Mouse (Mus musculus): ENCODE data around the gene Rpl29.

Gene Rpl29

DNA sequence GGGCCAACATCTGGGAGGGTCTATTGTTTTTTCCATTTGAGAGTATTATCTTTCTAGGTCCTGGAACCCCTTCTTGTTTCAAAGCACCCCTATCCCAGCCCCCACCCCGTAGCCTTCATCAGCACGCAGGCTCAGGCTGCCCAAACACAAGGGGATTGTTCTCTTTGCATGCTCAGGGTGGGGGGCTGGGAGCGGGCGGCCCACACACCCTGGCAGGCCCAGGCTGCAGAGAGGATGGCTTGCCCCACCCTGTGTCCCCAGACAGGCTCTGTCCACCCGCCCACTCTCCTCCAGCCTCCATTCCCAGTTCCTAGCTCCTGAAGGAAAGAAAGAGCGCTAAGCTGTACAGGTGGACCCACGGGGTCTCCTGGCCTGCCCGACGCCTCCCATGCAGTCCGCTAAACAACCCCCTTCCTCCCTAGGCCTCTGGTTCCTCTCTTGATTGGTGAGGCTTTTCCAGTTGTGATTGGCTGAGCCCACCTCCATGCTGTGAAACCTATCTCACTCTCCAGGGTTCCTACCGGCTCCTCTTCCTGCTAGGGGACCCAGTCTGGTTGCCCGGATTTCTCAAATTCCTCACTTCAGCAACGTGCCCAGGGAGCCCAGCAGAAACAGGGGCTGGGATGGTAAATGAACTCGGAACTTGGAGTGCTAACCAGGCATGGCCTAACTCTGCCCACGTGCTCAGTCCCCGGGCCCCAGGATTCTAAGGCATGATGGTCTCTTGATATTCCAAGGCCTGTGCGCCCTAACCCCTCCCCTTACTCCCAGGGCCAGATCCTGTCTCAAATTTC, 25.8 kb downstream of the Rpl29 start:
- DNase-seq (ENCODE audit: low spot score): peak; percentile 60

DNA sequence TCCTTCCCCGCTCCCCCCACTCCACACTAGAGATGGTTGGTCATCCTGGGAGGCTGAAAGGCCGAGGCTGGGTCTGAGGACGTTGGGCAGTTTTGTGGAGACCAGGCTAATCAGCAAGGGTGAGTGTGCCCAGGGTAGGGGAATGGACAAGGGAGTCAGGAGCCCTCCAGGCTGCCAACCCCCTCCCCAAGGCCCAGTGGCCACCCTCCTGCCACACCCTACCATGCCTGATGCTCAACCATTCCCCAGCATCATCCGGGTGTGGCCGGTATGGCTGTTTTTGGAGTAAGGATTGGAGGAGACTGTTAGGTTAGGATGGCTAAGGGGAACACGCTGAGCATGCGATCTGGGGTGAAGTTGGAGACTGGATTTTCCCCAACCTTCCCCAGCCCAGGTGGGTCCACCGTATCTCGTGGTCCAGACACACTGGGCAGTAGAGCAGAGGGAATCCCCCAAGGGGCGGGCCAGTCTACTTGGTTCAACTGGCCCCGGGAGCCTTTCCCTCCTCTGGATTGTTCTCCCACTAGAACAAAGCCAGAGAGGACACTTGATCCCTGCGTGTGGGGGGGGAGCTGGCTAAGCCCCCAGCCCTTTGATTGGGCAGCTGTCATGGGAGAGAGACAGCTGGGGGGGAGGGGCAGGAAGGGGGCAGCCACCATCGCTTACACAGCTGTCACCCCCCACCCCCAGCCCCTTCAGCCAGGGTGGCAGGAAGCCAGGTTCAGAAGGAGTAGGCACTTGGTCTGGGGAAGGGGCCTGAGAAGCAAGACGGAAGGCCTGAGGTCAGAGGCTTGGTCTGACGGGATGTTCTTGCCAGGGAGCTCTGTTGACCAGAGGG, 27.3 kb downstream of the Rpl29 start:
- DNase-seq (ENCODE audit: low spot score): peak; percentile 80

DNA sequence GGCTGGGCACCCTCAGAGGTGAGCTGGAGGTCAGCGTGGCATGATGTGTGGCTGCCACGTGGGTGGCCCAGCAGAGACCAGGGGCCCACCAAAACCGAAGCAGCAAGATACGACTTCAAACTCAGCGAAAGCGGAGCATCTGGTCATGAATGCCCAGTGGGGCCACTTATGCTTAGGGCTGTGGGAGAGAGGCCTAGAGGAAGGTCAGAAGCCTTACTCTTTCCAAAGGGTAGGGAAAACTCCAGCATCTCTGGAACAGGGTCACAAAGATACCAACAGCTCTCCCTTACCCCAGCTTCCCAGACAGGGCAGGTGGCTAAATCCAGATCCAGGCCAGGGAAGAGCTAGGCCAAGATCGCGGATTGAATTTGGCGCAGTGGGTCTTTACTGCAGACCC, 27.9 kb downstream of the Rpl29 start:
- DNase-seq (ENCODE audit: low spot score): peak; percentile 76

DNA sequence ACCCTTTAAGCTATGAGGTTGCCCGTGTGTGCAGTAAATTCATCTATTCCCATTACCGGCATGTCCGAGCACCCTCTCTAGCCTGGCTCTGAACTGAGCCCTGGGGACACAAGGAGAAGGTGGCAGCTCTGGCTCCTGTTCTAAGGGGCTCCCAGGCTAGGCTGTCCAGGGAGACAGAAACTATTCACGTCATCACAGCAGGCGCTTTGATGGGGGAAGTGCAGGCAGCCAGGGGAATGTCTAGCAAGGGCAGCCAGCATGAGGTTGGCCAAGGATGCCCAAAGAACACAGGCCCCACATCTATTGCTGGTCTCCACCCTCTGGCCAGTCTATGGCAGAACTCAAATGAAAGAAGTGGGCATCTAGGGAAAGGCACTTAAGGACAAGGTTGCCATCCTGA, 28.7 kb downstream of the Rpl29 start:
- no peak for DNase-seq (ENCODE audit: low spot score)

DNA sequence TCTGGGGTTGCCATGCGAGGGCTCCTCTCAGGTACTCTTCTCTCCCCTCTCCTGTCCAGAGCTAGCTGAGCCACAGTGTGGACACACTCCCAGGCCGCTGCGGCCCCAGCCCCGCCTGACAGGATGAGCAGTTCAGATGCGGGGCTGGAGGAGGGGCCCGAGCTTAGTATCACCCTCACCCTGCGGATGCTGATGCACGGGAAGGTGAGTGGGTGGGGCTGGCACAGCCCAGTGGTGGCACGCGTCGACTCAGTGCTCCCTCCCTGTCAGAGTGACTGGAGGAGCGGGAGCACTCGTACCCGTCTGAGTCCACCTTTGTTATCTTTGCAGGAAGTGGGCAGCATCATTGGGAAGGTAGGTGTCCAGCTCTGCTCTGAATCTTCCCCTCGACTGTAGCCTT, 30.7 kb downstream of the Rpl29 start:
- no peak for DNase-seq (ENCODE audit: low spot score)

DNA sequence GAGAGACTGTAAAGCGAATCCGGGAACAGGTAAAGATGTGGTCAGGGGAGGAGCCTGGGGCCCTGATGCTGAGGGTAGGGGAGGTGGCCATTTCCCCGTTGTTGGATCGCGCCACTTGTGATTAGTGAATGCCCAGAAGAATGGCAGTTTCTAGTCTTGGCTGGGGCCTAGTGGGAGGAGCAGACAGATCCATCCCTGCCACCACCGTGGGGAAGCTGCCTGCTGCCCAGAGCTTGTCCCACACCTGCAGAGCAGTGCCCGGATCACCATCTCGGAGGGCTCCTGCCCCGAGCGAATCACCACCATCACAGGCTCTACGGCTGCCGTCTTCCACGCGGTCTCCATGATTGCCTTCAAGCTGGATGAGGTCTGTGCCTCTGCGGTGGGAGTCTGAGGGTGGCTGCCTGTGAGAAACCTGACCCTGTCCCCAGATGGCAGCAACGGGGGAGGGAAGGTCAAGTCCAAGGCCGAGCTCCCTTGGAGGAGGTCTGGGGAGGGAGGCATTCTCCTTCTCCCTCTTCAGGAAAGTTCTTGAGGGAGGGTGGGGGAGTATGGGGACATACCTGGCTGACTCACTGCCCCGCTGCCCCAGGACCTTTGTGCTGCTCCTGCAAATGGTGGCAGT, 31.3 kb downstream of the Rpl29 start:
- DNase-seq (ENCODE audit: low spot score): no peak

DNA sequence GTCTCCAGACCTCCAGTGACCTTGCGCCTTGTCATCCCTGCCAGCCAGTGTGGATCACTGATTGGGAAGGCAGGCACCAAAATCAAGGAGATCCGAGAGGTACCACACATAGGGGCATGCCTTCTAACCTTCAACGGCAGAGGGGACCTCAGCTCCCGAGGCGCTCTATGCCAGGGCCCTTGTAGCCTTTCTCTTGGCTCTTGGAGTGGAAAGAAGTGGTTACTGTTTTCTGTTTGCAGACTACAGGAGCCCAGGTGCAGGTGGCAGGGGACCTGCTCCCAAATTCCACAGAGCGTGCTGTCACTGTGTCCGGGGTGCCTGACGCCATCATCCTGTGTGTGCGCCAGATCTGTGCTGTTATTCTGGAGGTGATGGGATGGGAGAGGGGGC, 31.8 kb downstream of the Rpl29 start:
- DNase-seq (ENCODE audit: low spot score): no peak

DNA sequence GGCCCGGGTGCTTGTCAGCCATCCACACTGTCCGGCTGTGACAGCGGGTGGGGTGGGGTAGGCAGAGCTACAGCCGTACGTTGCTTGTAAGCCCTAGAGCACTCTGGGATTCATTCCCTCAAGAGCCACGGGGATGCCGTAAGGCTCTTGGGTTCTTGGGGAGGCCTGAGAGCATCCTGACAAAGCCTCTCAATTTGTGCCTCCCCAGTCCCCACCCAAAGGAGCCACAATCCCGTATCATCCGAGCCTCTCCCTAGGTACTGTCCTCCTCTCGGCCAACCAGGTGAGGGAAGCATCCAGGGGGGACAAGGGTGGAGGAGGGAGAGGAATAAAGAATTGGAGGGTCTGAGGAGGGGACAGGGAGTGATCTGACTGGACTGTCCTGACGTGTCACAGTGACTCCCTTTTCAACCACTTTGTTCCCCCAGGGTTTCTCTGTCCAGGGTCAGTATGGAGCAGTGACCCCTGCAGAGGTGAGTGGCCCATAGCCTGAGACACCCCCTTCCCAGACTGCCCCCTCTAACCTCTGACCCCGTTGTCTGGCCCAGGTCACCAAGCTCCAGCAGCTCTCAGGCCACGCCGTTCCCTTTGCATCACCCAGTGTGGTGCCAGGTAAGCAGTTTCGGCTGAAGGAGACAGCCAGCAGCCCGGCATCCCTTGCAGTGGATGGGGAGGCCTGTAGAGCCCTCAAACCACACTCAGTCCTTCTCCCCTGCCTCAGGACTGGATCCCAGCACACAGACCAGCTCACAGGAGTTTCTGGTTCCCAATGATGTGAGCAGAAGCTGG, 32.6 kb downstream of the Rpl29 start:
- DNase-seq (ENCODE audit: low spot score): no peak

DNA sequence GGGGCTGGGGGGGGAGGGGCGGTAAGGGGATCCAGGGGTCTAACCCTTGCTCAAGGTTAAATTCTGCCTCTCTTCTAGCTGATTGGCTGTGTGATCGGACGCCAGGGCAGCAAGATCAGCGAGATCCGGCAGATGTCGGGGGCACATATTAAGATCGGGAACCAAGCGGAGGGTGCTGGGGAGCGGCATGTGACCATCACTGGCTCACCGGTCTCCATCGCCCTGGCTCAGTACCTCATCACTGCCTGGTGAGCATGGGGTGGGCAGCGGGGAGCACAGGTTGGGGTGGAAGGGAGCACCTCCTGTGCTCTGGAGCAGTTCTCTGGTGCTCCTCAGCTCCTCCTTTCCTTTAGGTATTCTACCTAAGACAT, 33.2 kb downstream of the Rpl29 start:
- DNase-seq (ENCODE audit: low spot score): no peak

DNA sequence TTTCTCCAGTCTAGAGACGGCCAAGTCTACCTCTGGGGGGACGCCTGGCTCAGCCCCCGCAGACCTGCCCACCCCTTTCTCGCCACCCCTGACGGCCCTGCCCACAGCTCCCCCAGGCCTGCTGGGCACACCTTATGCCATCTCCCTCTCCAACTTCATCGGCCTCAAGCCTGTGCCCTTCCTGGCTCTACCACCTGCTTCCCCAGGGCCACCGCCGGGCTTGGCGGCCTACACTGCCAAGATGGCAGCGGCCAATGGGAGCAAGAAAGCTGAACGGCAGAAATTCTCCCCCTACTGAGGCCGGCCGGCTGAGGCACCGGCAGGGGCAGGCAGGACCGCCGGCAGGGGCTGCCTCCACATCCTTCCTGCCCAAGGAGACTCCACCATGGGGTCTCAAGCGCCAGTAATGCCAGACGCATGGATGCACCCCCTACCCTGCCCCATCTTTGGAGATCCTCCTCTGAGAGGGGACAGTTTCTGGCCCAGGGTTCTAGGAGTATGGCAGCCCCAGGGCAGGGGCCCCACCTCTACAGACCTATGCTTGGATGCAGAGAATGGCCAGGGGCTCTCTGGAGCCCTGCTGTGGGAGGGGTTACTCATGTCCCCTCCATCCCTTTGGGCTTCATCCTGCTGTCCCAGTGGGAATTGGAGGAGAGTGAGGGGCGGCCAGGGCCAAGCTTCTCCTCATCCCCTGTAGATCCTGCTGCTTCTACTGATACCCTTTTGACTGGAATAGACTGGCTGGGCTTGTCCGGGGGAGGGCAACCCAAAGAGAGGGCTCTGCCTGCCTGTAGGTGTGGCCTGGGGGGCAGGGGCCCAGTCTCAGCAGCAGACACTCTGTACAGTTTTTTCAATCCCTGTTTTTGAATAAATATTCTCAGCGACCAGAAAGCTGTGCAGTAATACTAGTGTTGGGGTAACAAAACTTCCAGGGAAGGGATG, 34.1 kb downstream of the Rpl29 start:
- DNase-seq (ENCODE audit: low spot score): no peak

DNA sequence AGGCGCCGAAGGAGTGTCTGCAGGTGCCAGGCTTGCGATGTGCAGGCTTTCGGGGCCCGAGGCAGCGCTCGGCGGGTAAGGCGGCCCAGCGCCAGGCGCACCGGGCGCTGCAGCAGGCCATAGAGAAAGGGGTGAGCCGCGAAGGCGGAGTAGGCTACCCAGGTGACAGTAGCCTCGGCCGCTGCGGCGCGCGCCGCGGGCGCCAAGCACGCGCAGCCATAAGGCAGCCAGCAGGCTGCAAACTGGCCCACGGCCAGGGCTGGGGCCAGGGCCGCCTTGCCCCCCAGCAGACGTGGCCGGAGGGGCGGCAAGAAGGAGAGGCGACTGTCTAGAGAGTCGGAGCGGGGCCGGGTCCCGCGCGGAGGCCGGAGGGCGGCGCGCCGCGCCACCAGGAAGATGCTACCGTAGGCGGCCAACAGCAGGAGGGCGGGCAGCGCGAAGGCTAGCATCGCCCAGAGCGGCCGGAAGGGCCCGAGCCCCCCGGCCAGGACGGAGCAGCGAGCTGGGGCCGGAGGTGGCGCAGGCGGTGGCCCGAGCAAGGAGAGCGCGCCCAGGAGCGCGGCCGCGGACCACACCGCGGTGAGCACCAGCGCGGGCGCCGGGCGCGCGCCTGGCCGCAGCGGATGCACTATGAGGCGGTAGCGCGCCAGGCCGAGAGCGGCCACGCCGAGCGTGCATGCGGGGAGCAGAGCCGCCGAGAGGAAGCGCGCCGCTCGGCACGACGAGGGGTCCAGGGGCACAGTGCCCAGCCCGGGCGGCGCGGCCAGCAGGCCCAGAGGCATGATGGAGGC, 35.7 kb downstream of the Rpl29 start:
- peak; percentile 77 for DNase-seq (ENCODE audit: low spot score)

DNA sequence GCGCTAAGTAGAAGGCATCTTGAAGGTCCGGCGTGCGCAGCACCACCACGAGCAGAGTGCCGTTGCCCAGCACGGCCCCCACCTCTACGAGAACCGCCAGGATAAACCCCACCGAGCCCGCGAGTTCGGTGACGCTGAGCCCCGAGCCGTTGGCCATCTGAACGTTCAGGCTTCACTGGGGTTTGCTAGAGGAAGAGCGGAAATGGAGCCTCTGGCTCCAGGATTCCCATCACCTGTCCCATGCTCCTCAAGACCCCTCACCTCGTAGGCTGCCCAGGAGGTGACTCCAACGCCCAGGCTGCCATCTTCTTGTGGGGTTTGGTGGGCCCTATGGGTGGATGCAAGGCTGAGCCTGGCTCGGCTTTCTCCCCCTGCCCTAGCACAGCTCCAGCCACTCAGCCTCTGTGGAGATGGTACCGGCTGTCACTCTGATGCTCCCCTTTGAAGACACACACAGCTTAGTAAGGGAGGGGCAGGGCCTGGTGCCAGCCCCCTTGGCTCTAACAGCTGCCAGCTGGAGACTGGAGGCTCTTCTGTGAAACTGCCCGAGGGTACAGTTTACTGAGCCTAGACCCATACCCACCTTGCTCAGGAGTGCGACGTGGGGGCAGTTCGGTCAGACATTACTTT, 36.4 kb downstream of the Rpl29 start, which contains the start of gene Gpr62:
Gpr62 (minus strand) TSS at position 368 of the 630 bp plus-strand sequence.
- no peak for DNase-seq (ENCODE audit: low spot score)

DNA sequence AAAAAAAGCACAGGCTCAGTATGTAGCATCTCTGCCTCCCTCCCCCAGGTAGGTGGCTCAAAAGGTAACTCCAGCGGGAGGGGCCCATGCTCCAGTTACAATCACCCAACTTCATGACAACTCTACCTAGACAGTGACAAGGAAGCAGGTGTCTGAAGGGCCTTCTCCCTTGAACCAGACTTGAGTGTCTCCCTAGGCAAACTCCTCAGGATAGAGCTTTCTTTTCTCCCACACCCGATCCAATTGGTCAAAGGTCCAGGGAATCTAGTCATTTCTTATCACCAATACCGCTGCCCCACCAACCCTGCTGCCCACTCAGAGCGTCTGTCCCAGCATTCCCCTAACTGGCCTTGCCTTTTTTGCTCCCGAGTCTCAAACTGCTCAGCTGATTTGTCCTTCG, 37.5 kb downstream of the Rpl29 start:
- no peak for DNase-seq (ENCODE audit: low spot score)

DNA sequence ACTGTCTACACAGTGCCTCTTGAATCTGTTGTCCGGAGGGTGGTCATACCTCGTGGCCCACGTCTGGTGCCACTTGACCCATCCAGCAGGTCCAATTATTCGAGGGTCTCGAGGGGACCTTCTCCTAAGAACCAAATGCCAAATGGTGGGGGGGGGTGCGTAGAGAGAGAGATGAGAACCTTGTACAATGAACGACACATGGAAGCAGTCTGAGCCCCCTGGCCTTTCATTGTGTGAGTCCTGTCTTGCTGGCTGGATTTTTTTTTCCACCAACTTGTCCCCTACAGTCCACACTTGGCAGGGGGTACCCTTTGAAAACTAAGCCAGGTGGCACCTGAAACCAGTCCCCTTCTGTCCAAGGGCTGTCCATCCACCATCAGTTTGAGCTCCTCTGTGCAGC, 38.5 kb downstream of the Rpl29 start:
- DNase-seq (ENCODE audit: low spot score): no peak

DNA sequence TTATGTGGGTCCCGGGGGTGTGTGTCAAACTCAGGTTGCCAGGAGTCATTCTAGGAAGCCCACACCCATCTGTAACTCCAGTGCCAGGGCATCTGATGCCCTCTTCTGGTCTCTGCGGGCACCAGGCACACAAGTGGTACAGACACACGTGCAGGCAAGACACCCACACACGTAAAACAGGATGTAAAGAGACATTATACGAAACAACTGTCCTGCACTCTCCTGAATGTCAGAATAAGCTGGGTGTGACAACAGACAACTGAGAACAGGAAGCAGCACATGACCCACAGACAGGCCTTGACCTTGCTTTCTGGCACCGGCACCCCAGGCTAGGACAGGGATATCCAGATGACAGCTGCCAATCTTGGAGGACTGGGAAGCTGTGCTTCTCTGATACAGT, 40.1 kb downstream of the Rpl29 start:
- DNase-seq (ENCODE audit: low spot score): no peak

DNA sequence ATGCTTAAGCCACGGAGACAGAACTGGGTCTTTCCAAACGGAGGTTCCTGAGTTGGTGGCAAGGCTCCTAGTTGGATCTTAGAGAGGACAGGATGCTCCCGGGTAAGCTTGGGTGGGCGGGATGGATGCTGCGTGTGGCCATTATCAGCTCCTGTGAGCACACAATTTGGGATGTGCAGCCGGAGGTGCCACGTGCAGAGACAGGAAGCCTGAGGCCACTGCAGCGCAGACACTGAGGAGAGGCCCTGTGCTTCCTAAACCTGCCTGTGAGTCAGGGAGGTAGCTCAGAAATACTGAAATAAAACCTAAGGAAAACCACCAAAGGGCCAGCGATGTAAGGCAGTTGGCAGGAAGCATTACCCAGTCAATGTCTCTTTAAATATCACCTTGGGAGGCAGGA, 40.5 kb downstream of the Rpl29 start:
- no peak for DNase-seq (ENCODE audit: low spot score)

DNA sequence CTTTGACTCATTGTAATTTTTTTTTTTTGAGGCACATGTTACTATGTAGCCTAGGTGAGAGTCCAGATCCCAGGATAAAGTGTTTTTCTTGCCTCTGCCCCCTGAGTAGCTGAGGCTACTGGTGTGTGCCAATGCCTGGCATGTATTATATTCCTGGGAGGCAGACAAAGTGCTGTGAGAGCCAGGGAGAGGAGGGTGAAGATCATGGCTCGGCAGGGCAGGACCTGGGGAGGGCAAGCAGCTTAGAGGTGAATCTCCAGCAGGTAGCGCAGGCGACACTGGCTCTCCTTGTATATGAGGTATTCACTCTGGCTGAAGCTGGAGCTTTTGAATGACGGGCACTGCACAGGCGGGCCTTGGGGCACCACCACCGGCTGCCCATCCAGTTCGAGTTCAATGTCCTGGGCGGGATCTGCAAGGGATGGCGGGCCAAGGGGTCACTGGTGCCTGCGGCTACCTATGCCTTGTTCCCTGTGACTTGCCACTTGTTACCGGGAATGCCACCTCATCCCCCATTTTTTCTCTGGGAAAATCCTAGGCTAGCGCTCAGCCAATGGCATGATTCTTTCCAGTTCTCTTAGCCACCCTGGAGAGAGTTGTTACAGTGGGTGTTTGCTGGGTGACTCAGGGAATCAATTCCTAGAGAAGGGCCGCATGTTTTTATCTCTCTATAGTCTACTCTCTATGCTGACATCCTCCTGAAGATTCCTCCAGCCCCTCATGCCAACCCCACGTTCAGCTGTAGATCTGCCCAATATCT, 41.9 kb downstream of the Rpl29 start:
- no peak for DNase-seq (ENCODE audit: low spot score)

DNA sequence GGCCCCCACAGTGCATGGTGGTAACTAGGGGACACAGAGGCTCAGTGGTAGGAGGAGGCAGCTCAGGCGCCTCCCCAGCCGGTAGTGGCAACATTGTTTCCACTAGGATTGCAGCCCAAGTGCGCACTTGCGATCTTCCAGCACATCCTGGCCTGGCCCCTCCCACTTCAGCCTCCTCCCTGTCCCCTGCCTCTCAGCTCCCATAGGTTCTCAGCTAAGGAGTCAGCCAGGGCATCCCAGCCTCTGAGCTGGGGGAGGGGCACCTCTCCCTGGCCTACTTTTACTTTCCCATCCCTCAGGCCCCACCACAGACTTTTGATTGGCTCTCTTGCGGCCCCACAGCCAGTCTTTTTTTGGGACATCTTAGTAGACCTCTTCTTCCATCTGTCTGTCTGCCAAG, 42.6 kb downstream of the Rpl29 start:
- DNase-seq (ENCODE audit: low spot score): peak; percentile 86

DNA sequence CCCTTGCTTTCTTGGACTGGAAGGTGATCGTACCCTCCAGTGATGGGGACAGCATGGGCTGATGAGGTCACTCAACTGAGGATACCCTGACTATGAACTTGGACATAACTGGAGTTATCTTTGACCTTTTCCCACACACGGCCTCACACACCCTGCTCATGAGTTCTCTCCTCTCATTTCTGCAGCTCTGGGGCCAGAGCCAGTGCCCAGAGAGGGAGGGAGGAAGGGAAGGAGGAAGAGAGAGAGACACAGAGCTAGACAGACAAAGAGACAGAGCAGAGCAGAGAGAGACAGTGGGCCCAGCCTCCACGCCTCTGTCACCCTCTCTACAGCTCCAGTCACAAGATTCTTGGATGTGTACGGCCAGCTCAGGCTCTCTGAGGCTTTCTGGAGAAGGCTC, 43.1 kb downstream of the Rpl29 start:
- DNase-seq (ENCODE audit: low spot score): no peak
